Mouse (Mus musculus) embryo, embryonic 10.5 days (tissue): ENCODE data around the gene Kdelr2.

ENCODE experiments used
- DNase-seq: peaks from one replicate; pipeline ENCODE4 v3.0.0-alpha.2; 2015; ENCODE audit warnings: low spot score

The Kdelr2 gene

GRCm38 (mm10) chr5:143403221-143404147 is at the start of gene Kdelr2:
Gene Kdelr2 (plus strand): TSS chr5:143403838.
- DNase-seq: peak; percentile 96

GRCm38 (mm10) chr5:143356017-143356416 is 47.6 kb upstream of the Kdelr2 start:
- DNase-seq: peak; percentile 12

GRCm38 (mm10) chr5:143356686-143357388 is 46.8 kb upstream of the Kdelr2 start, which contains the start of gene Grid2ip:
Gene Grid2ip (plus strand): TSS chr5:143357338.
- peak; percentile 69 for DNase-seq

GRCm38 (mm10) chr5:143357564-143357963 is 46.1 kb upstream of the Kdelr2 start:
- DNase-seq: peak; percentile 8

- DNase-seq: no peak
Measured at GRCm38 (mm10) chr5:143359263-143359662, 44.4 kb upstream of the Kdelr2 start.

GRCm38 (mm10) chr5:143360000-143360399 is 43.6 kb upstream of the Kdelr2 start:
- peak; percentile 47 for DNase-seq

GRCm38 (mm10) chr5:143361428-143361827 is 42.2 kb upstream of the Kdelr2 start:
- no peak for DNase-seq

- DNase-seq: peak; percentile 81
Measured at GRCm38 (mm10) chr5:143363678-143364615, 39.7 kb upstream of the Kdelr2 start.

GRCm38 (mm10) chr5:143367931-143368330 is 35.7 kb upstream of the Kdelr2 start:
- no peak for DNase-seq

GRCm38 (mm10) chr5:143369611-143370255 is 33.9 kb upstream of the Kdelr2 start:
- DNase-seq: peak; percentile 22

GRCm38 (mm10) chr5:143370416-143371145 is 33.1 kb upstream of the Kdelr2 start:
- no peak for DNase-seq

GRCm38 (mm10) chr5:143371146-143371510 is 32.5 kb upstream of the Kdelr2 start:
- no peak for DNase-seq

- peak; percentile 59 for DNase-seq
Measured at GRCm38 (mm10) chr5:143372818-143373217, 30.8 kb upstream of the Kdelr2 start.

GRCm38 (mm10) chr5:143375242-143375641 is 28.4 kb upstream of the Kdelr2 start:
- DNase-seq: peak; percentile 81

- DNase-seq: no peak
Measured at GRCm38 (mm10) chr5:143376156-143376555, 27.5 kb upstream of the Kdelr2 start.

- DNase-seq: peak; percentile 25
Measured at GRCm38 (mm10) chr5:143386797-143387621, 16.6 kb upstream of the Kdelr2 start.

- no peak for DNase-seq
Measured at GRCm38 (mm10) chr5:143394184-143394583, 9.5 kb upstream of the Kdelr2 start.

GRCm38 (mm10) chr5:143394966-143395365 is 8.7 kb upstream of the Kdelr2 start:
- peak; percentile 59 for DNase-seq

GRCm38 (mm10) chr5:143395649-143396048 is 8.0 kb upstream of the Kdelr2 start:
- peak; percentile 44 for DNase-seq

- DNase-seq: no peak
Measured at GRCm38 (mm10) chr5:143400501-143400900, 3.1 kb upstream of the Kdelr2 start.
